ENCODE assay signal across 31 mouse cellular contexts in genomic region chr4:141881950-141882349, GRCm38 (mm10). TPM values are rescaled to one million over a fixed set of nuclear protein-coding genes. Genes with fewer than 3 reads are reported as not detected.
DNase-seq lines count a peak whose midpoint lies in the region; ATAC-seq and TF ChIP-seq lines count a peak whose summit lies in the region.
"Had no signal": no experiment of that assay in that cellular context is flagged by ENCODE, and none has a peak within 500 bp of the region (broad histone marks: within the 10 kb centered on the region; RNA-seq: fewer than 3 reads in every experiment).

No protein-coding gene starts in this region.

- no peak for TF ChIP-seq CTCF in heart, adult 2 months (IDR thresholded peaks at IDR 0.05)
- TF ChIP-seq CTCF in heart, postnatal 0 days (IDR thresholded peaks at IDR 0.05; ENCODE audit: low read depth) = no peak

- ATAC-seq in heart, postnatal 0 days (ENCODE audit: insufficient read depth, low read depth) = peak; percentile 40; the same call in 1 of the 2 replicates
- ATAC-seq: forebrain, embryonic 13.5 days; intestine, embryonic 16.5 days had no signal

- peak overlapping the region; percentile 69 for H3K27ac ChIP-seq in heart, adult 2 months
- peak overlapping the region; percentile 76 for H3K27ac ChIP-seq in heart, embryonic 10.5 days
- H3K27ac ChIP-seq in heart, postnatal 0 days (ENCODE audit: low read depth) = peak overlapping the region; percentile 56
- H3K27ac ChIP-seq: embryonic facial prominence, embryonic 12.5 days; forebrain, embryonic 13.5 days; hindbrain, embryonic 14.5 days; limb, embryonic 12.5 days; liver, embryonic 12.5 days; neural tube, embryonic 15.5 days; stomach, embryonic 15.5 days had no signal

- DNase-seq in heart, adult 2 months = no peak
- DNase-seq in heart, postnatal 36 days = no peak
- DNase-seq in 3T3-L1 (ENCODE audit: low read depth, low spot score) = peak; percentile 37
- no peak for DNase-seq in heart, embryonic 10.5 days (ENCODE audit: low spot score)
- DNase-seq in heart, postnatal 0 days (ENCODE audit: low spot score) = no peak
- no peak for DNase-seq in layer of hippocampus, adult 18-20 months (ENCODE audit: low spot score in 2 of 2)
- no peak for DNase-seq in embryo, embryonic 9.5 days (ENCODE audit: extremely low spot score)
- DNase-seq in spleen, adult 18-20 months = no peak
- DNase-seq: adrenal gland, adult 2 months; B cell, adult 2 months; cerebellum, adult 9-10 months; kidney, postnatal 4 days; lung, embryonic 14.5 days; midbrain, embryonic 14.5 days; right cerebral cortex, postnatal 25 days had no signal

- H3K9me3 ChIP-seq in heart, embryonic 10.5 days = no peaks in the 10 kb centered on the region
- H3K9me3 ChIP-seq in heart, postnatal 0 days (replicated peaks; ENCODE audit: control insufficient read depth, low read length) = no peaks in the 10 kb centered on the region
- H3K9me3 ChIP-seq: embryonic facial prominence, embryonic 12.5 days; forebrain, embryonic 13.5 days; limb, embryonic 12.5 days; liver, embryonic 12.5 days; megakaryocyte, embryonic 14.5 days; neural tube, embryonic 15.5 days; stomach, embryonic 15.5 days had no signal

- no peaks in the 10 kb centered on the region for H3K36me3 ChIP-seq in heart, adult 2 months (ENCODE audit: control insufficient read depth, insufficient read depth, low read length)
- no peaks in the 10 kb centered on the region for H3K36me3 ChIP-seq in heart, embryonic 10.5 days
- H3K36me3 ChIP-seq in heart, postnatal 0 days (replicated peaks; ENCODE audit: control insufficient read depth, insufficient read depth, low read length) = no peaks in the 10 kb centered on the region
- H3K36me3 ChIP-seq: embryonic facial prominence, embryonic 12.5 days; limb, embryonic 12.5 days; liver, embryonic 12.5 days; neural tube, embryonic 15.5 days; stomach, embryonic 15.5 days had no signal

- TF ChIP-seq POLR2A in heart, adult 2 months (IDR thresholded peaks at IDR 0.05; ENCODE audit: insufficient read depth, low read depth, low read length) = no peak

- peaks cover 13% of the 10 kb centered on the region for H3K4me1 ChIP-seq in heart, adult 2 months (ENCODE audit: control insufficient read depth, insufficient read depth, low read length)
- peaks cover 76% of the 10 kb centered on the region for H3K4me1 ChIP-seq in heart, embryonic 10.5 days
- H3K4me1 ChIP-seq in heart, postnatal 0 days (ENCODE audit: control insufficient read depth, insufficient read depth) = peaks cover 31% of the 10 kb centered on the region
- H3K4me1 ChIP-seq: forebrain, embryonic 13.5 days; neural tube, embryonic 15.5 days had no signal

- intact Hi-C loops in heart, adult 2 months (cut with DNase I) = no loop called here
- intact Hi-C loops in heart, postnatal 36 days (cut with DNase I) = no loop called here

- H3K9ac ChIP-seq in heart, adult 2 months (ENCODE audit: low read depth, low read length) = no peak overlapping the region
- no peak overlapping the region for H3K9ac ChIP-seq in heart, postnatal 0 days (replicated peaks; ENCODE audit: low read depth, low read length)
- H3K9ac ChIP-seq: embryonic facial prominence, embryonic 12.5 days; forebrain, embryonic 13.5 days; hindbrain, embryonic 14.5 days; limb, embryonic 12.5 days; liver, embryonic 12.5 days; lung, embryonic 14.5 days; neural tube, embryonic 15.5 days; stomach, embryonic 15.5 days had no signal

- peak overlapping the region; percentile 3; the same call in 1 of the 2 replicates for H3K4me2 ChIP-seq in heart, postnatal 0 days (ENCODE audit: low read depth, low read length)
- H3K4me2 ChIP-seq: embryonic facial prominence, embryonic 12.5 days; forebrain, embryonic 13.5 days; hindbrain, embryonic 14.5 days; limb, embryonic 12.5 days; liver, embryonic 12.5 days; lung, embryonic 14.5 days; neural tube, embryonic 15.5 days; stomach, embryonic 15.5 days had no signal

- no peak for TF ChIP-seq EP300 in heart, adult 2 months (IDR thresholded peaks at IDR 0.05; ENCODE audit: insufficient read depth, low read depth, low read length)
- TF ChIP-seq EP300 in heart, postnatal 0 days (IDR thresholded peaks at IDR 0.05; ENCODE audit: low read depth) = no peak

- WGBS in heart, adult 2 months = 18% methylated on average over 5 of the region's 5 CpGs
- WGBS in heart, embryonic 10.5 days = 30% methylated on average over 5 of the region's 5 CpGs
- 13% methylated on average over 5 of the region's 5 CpGs for WGBS in heart, postnatal 0 days

- H3K4me3 ChIP-seq in heart, adult 2 months = no peak overlapping the region
- no peak overlapping the region for H3K4me3 ChIP-seq in heart, embryonic 10.5 days
- no peak overlapping the region for H3K4me3 ChIP-seq in heart, postnatal 0 days (ENCODE audit: low read depth, low read length)
- H3K4me3 ChIP-seq: embryonic facial prominence, embryonic 12.5 days; erythroblast, embryonic 14.5 days; forebrain, embryonic 13.5 days; limb, embryonic 12.5 days; liver, embryonic 12.5 days; megakaryocyte, embryonic 14.5 days; neural tube, embryonic 15.5 days; stomach, embryonic 15.5 days had no signal

- no peaks in the 10 kb centered on the region for H3K79me2 ChIP-seq in heart, adult 2 months (replicated peaks; ENCODE audit: control insufficient read depth, insufficient read depth, low read length)

- no peaks in the 10 kb centered on the region for H3K27me3 ChIP-seq in heart, adult 2 months (ENCODE audit: control insufficient read depth, insufficient read depth, low read length)
- H3K27me3 ChIP-seq in heart, embryonic 10.5 days (ENCODE audit: insufficient read depth, poor library complexity, severe bottlenecking) = no peaks in the 10 kb centered on the region
- H3K27me3 ChIP-seq in heart, postnatal 0 days (ENCODE audit: control insufficient read depth, insufficient read depth, low read length) = no peaks in the 10 kb centered on the region
- H3K27me3 ChIP-seq: embryonic facial prominence, embryonic 12.5 days; forebrain, embryonic 13.5 days; neural tube, embryonic 15.5 days; stomach, embryonic 15.5 days had no signal

RNA-seq across cellular contexts. Expression of gene Efhd2, which starts 7.2 kb away (rescaled TPM):
- 10 to 100 TPM; 19.4 to 21.2 TPM for total RNA-seq in heart, adult 2 months (2021)
- 28.4 and 33.0 TPM in 2 replicates for polyA plus RNA-seq in heart, adult 2 months (2012; rRNA removed)
- 10 to 100 TPM; 20.4 to 21.3 TPM for total RNA-seq in heart, postnatal 36 days (2021)
- 139 and 151 TPM in 2 replicates for polyA plus RNA-seq in heart, embryonic 10.5 days (2016; fragmentation: Nextera tagmentation; extraction: Ambion mirVana)
- total RNA-seq in heart, postnatal 0 days (2014; rRNA removed; ENCODE audit: low replicate concordance) = 42.7 and 42.9 TPM in 2 replicates
- polyA plus RNA-seq in heart, postnatal 0 days (2015; fragmentation: Nextera tagmentation; extraction: Ambion mirVana) = 54.5 and 56.9 TPM in 2 replicates
- total RNA-seq in layer of hippocampus, adult 18-20 months (2021) = 100 to 1,000 TPM; 157 to 184 TPM

RNA-seq across cellular contexts. Expression of gene Ctrc, which starts 35.8 kb away (rescaled TPM):
- not detected for total RNA-seq in heart, adult 2 months (2021)
- polyA plus RNA-seq in heart, adult 2 months (2012; rRNA removed) = not detected in 2 replicates
- not detected for total RNA-seq in heart, postnatal 36 days (2021)
- not detected in 2 replicates for polyA plus RNA-seq in heart, embryonic 10.5 days (2016; fragmentation: Nextera tagmentation; extraction: Ambion mirVana)
- total RNA-seq in heart, postnatal 0 days (2014; rRNA removed; ENCODE audit: low replicate concordance) = not detected in 2 replicates
- not detected in 2 replicates for polyA plus RNA-seq in heart, postnatal 0 days (2015; fragmentation: Nextera tagmentation; extraction: Ambion mirVana)
- not detected for total RNA-seq in layer of hippocampus, adult 18-20 months (2021)
- total RNA-seq: adrenal gland, adult 2 months; gastrocnemius, postnatal 4 days; layer of hippocampus, postnatal 10 days; left cerebral cortex, postnatal 10 days had no signal
- polyA plus RNA-seq: adrenal gland, adult 2 months; cortical plate, adult 2 months; embryonic facial prominence, embryonic 12.5 days; erythroblast, embryonic 14.5 days; forebrain, embryonic 13.5 days; hindbrain, embryonic 14.5 days; kidney, embryonic 14.5 days; limb, embryonic 12.5 days; liver, embryonic 12.5 days; lung, embryonic 14.5 days; midbrain, embryonic 14.5 days; neural tube, embryonic 15.5 days; urinary bladder, adult 2 months had no signal

RNA-seq across cellular contexts. Expression of gene Cela2a, which starts 56.0 kb away (rescaled TPM):
- total RNA-seq in heart, adult 2 months (2021) = not detected
- polyA plus RNA-seq in heart, adult 2 months (2012; rRNA removed) = 0.26 and 0.62 TPM in 2 replicates
- not detected for total RNA-seq in heart, postnatal 36 days (2021)
- polyA plus RNA-seq in heart, embryonic 10.5 days (2016; fragmentation: Nextera tagmentation; extraction: Ambion mirVana) = not detected in 2 replicates
- total RNA-seq in heart, postnatal 0 days (2014; rRNA removed; ENCODE audit: low replicate concordance) = 2.1 TPM in 1 of 2 replicates, not detected in the other
- 0.20 and 0.21 TPM in 2 replicates for polyA plus RNA-seq in heart, postnatal 0 days (2015; fragmentation: Nextera tagmentation; extraction: Ambion mirVana)
- total RNA-seq in layer of hippocampus, adult 18-20 months (2021) = not detected
- total RNA-seq: adrenal gland, adult 2 months; gastrocnemius, postnatal 4 days; layer of hippocampus, postnatal 10 days; left cerebral cortex, postnatal 10 days had no signal
- polyA plus RNA-seq: embryonic facial prominence, embryonic 12.5 days; erythroblast, embryonic 14.5 days; hindbrain, embryonic 14.5 days; kidney, embryonic 14.5 days; limb, embryonic 12.5 days; liver, embryonic 12.5 days; lung, embryonic 14.5 days; midbrain, embryonic 14.5 days; neural tube, embryonic 15.5 days had no signal
